7 mouse cellular contexts compared by ENCODE assay signal in genomic region chr8:111062893-111063292, GRCm38 (mm10). TPM values are rescaled to one million over a fixed set of nuclear protein-coding genes. Genes with fewer than 3 reads are reported as not detected.
DNase-seq lines count a peak whose midpoint lies in the region; ATAC-seq and TF ChIP-seq lines count a peak whose summit lies in the region.

No protein-coding gene starts in this region.

- ATAC-seq in neural tube, embryonic 11.5 days (ENCODE audit: insufficient read depth, low FRiP score, low TSS enrichment), result no peak
- ATAC-seq in forebrain, postnatal 0 days, result no peak
- ATAC-seq in stomach, embryonic 16.5 days (ENCODE audit: insufficient read depth, low FRiP score), result no peak

- no peak overlapping the region for H3K9ac ChIP-seq in neural tube, embryonic 11.5 days (ENCODE audit: low read length)
- H3K9ac ChIP-seq in forebrain, postnatal 0 days, result no peak overlapping the region
- H3K9ac ChIP-seq in stomach, embryonic 16.5 days (ENCODE audit: low read length), result no peak overlapping the region

- no peak overlapping the region for H3K27ac ChIP-seq in neural tube, embryonic 11.5 days (ENCODE audit: low read depth, low read length)
- H3K27ac ChIP-seq in forebrain, postnatal 0 days (ENCODE audit: low read depth, low read length), result no peak overlapping the region
- no peak overlapping the region for H3K27ac ChIP-seq in stomach, embryonic 16.5 days (ENCODE audit: low read length)

- no peaks in the 10 kb centered on the region; the same call in 1 of the 2 replicates for H3K36me3 ChIP-seq in neural tube, embryonic 11.5 days (ENCODE audit: control insufficient read depth, insufficient read depth, low read length)
- H3K36me3 ChIP-seq in forebrain, postnatal 0 days (ENCODE audit: insufficient read depth), result peaks cover 4% of the 10 kb centered on the region; the same call in 1 of the 2 replicates
- H3K36me3 ChIP-seq in stomach, embryonic 16.5 days (ENCODE audit: control insufficient read depth, insufficient read depth, low read length), result no peaks in the 10 kb centered on the region

- peak overlapping the region; percentile 70 for H3K4me2 ChIP-seq in neural tube, embryonic 11.5 days (ENCODE audit: low read depth)
- H3K4me2 ChIP-seq in forebrain, postnatal 0 days (ENCODE audit: low read depth), result peak overlapping the region; percentile 69
- H3K4me2 ChIP-seq in stomach, embryonic 16.5 days (ENCODE audit: low read depth, low read length), result peak overlapping the region; percentile 85

- no peaks in the 10 kb centered on the region for H3K9me3 ChIP-seq in neural tube, embryonic 11.5 days (ENCODE audit: control insufficient read depth, low read length)
- no peaks in the 10 kb centered on the region for H3K9me3 ChIP-seq in forebrain, postnatal 0 days (ENCODE audit: low read length)
- no peaks in the 10 kb centered on the region for H3K9me3 ChIP-seq in stomach, embryonic 16.5 days (replicated peaks; ENCODE audit: control insufficient read depth, low read length)

- TF ChIP-seq CTCF in forebrain, postnatal 0 days (IDR thresholded peaks at IDR 0.05; ENCODE audit: low read depth), result no peak

- H3K4me1 ChIP-seq in neural tube, embryonic 11.5 days (ENCODE audit: control insufficient read depth, insufficient read depth, low read length), result peaks cover 5% of the 10 kb centered on the region; the same call in 1 of the 2 replicates
- H3K4me1 ChIP-seq in forebrain, postnatal 0 days (ENCODE audit: insufficient read depth), result peaks cover 12% of the 10 kb centered on the region; the same call in 1 of the 2 replicates
- peaks cover 13% of the 10 kb centered on the region for H3K4me1 ChIP-seq in stomach, embryonic 16.5 days (ENCODE audit: control insufficient read depth, insufficient read depth, low read length)

- DNase-seq in neural tube, embryonic 11.5 days (ENCODE audit: low spot score), result no peak
- no peak for DNase-seq in neural tube, embryonic 10.5 days (ENCODE audit: extremely low spot score, low spot score)
- no peak for DNase-seq in forebrain, postnatal 0 days
- peak; percentile 1 for DNase-seq in liver
- DNase-seq in gastrocnemius, postnatal 25 days, result no peak
- DNase-seq in testis, postnatal 14 days (ENCODE audit: low spot score), result no peak

- WGBS in neural tube, embryonic 11.5 days, result 64% methylated on average over 2 of the region's 2 CpGs
- WGBS in forebrain, postnatal 0 days, result 21% methylated on average over 2 of the region's 2 CpGs
- WGBS in stomach, embryonic 16.5 days, result 67% methylated on average over 2 of the region's 2 CpGs

- H3K4me3 ChIP-seq in neural tube, embryonic 11.5 days (ENCODE audit: low read depth, low read length), result no peak overlapping the region
- H3K4me3 ChIP-seq in forebrain, postnatal 0 days (ENCODE audit: low read depth, low read length), result peak overlapping the region; percentile 86; the same call in 1 of the 2 replicates
- peak overlapping the region; percentile 78 for H3K4me3 ChIP-seq in stomach, embryonic 16.5 days (replicated peaks; ENCODE audit: low read length)

- no peaks in the 10 kb centered on the region for H3K27me3 ChIP-seq in neural tube, embryonic 11.5 days (ENCODE audit: control insufficient read depth, insufficient read depth, low read length)
- H3K27me3 ChIP-seq in forebrain, postnatal 0 days (ENCODE audit: insufficient read depth, low read length), result no peaks in the 10 kb centered on the region
- H3K27me3 ChIP-seq in stomach, embryonic 16.5 days (ENCODE audit: control insufficient read depth, insufficient read depth, low read length), result no peaks in the 10 kb centered on the region

RNA-seq across cellular contexts. Expression of gene Exosc6, which starts 6.8 kb away (rescaled TPM):
- polyA plus RNA-seq in neural tube, embryonic 11.5 days (2014; fragmentation: Nextera tagmentation; extraction: Ambion mirVana), result 11.4 and 16.4 TPM in 2 replicates
- total RNA-seq in forebrain, postnatal 0 days (2014; rRNA removed), result 2.8 TPM in 1 of 2 replicates, not detected in the other
- polyA plus RNA-seq in forebrain, postnatal 0 days (2015; fragmentation: Nextera tagmentation; extraction: Ambion mirVana), result not detected in 2 replicates
- polyA plus RNA-seq in stomach, embryonic 16.5 days (2015; fragmentation: Nextera tagmentation; extraction: Ambion mirVana), result not detected in 2 replicates
- not detected for total RNA-seq in gastrocnemius, postnatal 25 days (2021)

RNA-seq across cellular contexts. Expression of gene Clec18a, which starts 29.3 kb away (rescaled TPM):
- polyA plus RNA-seq in neural tube, embryonic 11.5 days (2014; fragmentation: Nextera tagmentation; extraction: Ambion mirVana), result 0.38 and 0.55 TPM in 2 replicates
- 0.33 and 0.38 TPM in 2 replicates for total RNA-seq in forebrain, postnatal 0 days (2014; rRNA removed)
- 0.42 and 0.54 TPM in 2 replicates for polyA plus RNA-seq in forebrain, postnatal 0 days (2015; fragmentation: Nextera tagmentation; extraction: Ambion mirVana)
- not detected in 2 replicates for polyA plus RNA-seq in stomach, embryonic 16.5 days (2015; fragmentation: Nextera tagmentation; extraction: Ambion mirVana)
- total RNA-seq in gastrocnemius, postnatal 25 days (2021), result under 1 TPM; 0.64 to 0.88 TPM

RNA-seq across cellular contexts. Expression of gene Aars, which starts 29.9 kb away (rescaled TPM):
- 79.7 and 89.6 TPM in 2 replicates for polyA plus RNA-seq in neural tube, embryonic 11.5 days (2014; fragmentation: Nextera tagmentation; extraction: Ambion mirVana)
- 79.3 and 106 TPM in 2 replicates for total RNA-seq in forebrain, postnatal 0 days (2014; rRNA removed)
- polyA plus RNA-seq in forebrain, postnatal 0 days (2015; fragmentation: Nextera tagmentation; extraction: Ambion mirVana), result 67.4 and 74.5 TPM in 2 replicates
- 49.3 and 56.1 TPM in 2 replicates for polyA plus RNA-seq in stomach, embryonic 16.5 days (2015; fragmentation: Nextera tagmentation; extraction: Ambion mirVana)
- total RNA-seq in gastrocnemius, postnatal 25 days (2021), result 10 to 100 TPM; 38.8 to 47.1 TPM

RNA-seq across cellular contexts. Expression of gene Ddx19b, which starts 31.3 kb away (rescaled TPM):
- 7.3 and 7.4 TPM in 2 replicates for polyA plus RNA-seq in neural tube, embryonic 11.5 days (2014; fragmentation: Nextera tagmentation; extraction: Ambion mirVana)
- 12.5 and 16.8 TPM in 2 replicates for total RNA-seq in forebrain, postnatal 0 days (2014; rRNA removed)
- polyA plus RNA-seq in forebrain, postnatal 0 days (2015; fragmentation: Nextera tagmentation; extraction: Ambion mirVana), result 4.9 and 5.5 TPM in 2 replicates
- 6.9 and 7.9 TPM in 2 replicates for polyA plus RNA-seq in stomach, embryonic 16.5 days (2015; fragmentation: Nextera tagmentation; extraction: Ambion mirVana)
- 10 to 100 TPM; 11.4 to 11.5 TPM for total RNA-seq in gastrocnemius, postnatal 25 days (2021)

RNA-seq across cellular contexts. Expression of gene Pdpr, which starts 31.5 kb away (rescaled TPM):
- 5.3 and 6.2 TPM in 2 replicates for polyA plus RNA-seq in neural tube, embryonic 11.5 days (2014; fragmentation: Nextera tagmentation; extraction: Ambion mirVana)
- total RNA-seq in forebrain, postnatal 0 days (2014; rRNA removed), result 27.5 and 31.5 TPM in 2 replicates
- 5.8 and 9.3 TPM in 2 replicates for polyA plus RNA-seq in forebrain, postnatal 0 days (2015; fragmentation: Nextera tagmentation; extraction: Ambion mirVana)
- polyA plus RNA-seq in stomach, embryonic 16.5 days (2015; fragmentation: Nextera tagmentation; extraction: Ambion mirVana), result 9.7 and 10.8 TPM in 2 replicates
- total RNA-seq in gastrocnemius, postnatal 25 days (2021), result 10 to 100 TPM; 89.9 to 97.1 TPM

Comparison
In these comparisons a context has a peak if more than half of its experiments do, and no peak if none do; other contexts are left out.
1. RNA of gene Exosc6, which starts 6.8 kb away (polyA plus RNA-seq): 11.4 to 16.4 TPM in neural tube, embryonic 11.5 days; not detected in forebrain, postnatal 0 days and not detected in stomach, embryonic 16.5 days; every median in the first group is over 10 times any median in the second.
2. Peak in every context shown above with its lines, with median percentiles within 50 percentile points of each other: H3K4me2 ChIP-seq.